Mouse (Mus musculus) brown adipose tissue, adult 24 weeks (tissue): Measurements from ENCODE around the gene Oxct2a. TPM values are rescaled to one million over a fixed set of nuclear protein-coding genes. Genes with fewer than 3 reads are reported as not detected.
"Not testable (repeated sequence)": the region's sequence is repeated elsewhere in the genome, so short reads cannot be mapped to it uniquely, and the experiment has no call there.

ENCODE experiments used
- H3K27ac ChIP-seq: fragments of 200-500 bp; replicated peaks from 2 replicates; pipeline ENCODE4 v1.5.1; 2012; ENCODE audit warnings: low read depth, mild to moderate bottlenecking, low read length
- H3K4me1 ChIP-seq: fragments of 200-500 bp; 2 replicates; pipeline ENCODE4 v1.6.1; 2012; ENCODE audit warnings: low read length, mixed read lengths; ENCODE audit not compliant: control insufficient read depth, insufficient read depth, insufficient read length
- H3K4me3 ChIP-seq: fragments of 200-500 bp; 2 replicates; pipeline ENCODE4 v1.5.1; 2012; ENCODE audit warnings: low read depth, mild to moderate bottlenecking, low read length, moderate library complexity; ENCODE audit not compliant: insufficient read depth
- polyA plus RNA-seq: library from polyadenylated mRNA; stranded (reverse); fragments of >200 nt; gene quantifications from 2 replicates; pipeline ENCODE4 v1.2.4, GENCODE M21; 2012; ENCODE audit not compliant: missing spikeins, insufficient read depth, insufficient read length

Oxct2a gene
- polyA plus RNA-seq, 1 experiment, result not detected

DNA sequence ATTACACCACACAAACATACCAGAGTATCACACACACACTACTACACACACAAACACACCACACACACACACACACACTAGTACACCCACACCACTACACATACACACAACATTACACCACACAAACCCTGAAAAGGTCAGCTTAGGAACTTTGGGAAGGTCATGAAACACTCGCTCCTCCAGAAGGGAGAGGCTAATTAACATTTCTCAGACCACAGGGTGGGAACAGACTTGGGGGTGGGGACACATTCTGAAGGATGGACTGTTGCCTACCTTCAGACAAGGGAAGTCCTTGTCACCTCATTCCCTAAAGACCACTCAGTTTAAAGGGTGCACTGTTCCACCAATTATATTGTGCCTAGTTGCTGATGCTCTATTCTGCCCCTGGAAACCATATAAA, 8.5 kb upstream of the Oxct2a start:
- not testable (repeated sequence) for H3K4me3 ChIP-seq, H3K27ac ChIP-seq, H3K4me1 ChIP-seq

DNA sequence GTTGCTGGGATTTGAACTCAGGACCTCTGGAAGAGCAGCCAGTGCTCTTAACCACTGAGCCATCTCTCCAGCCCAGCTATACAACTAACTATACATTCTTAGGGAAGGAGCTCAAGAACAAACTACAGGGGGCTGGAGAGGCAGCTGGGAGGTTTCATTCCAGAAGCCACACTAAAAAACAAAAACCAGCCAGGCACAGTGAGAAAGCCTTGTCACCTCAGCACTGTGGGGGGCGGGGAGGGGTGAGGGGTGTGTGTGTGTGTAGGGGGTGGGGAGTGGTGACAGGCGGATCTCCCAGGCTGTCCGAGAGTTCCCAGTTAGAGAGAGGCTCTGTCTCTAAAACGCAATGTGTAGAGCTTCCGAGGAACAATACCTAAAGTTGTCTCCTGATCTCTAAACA, 7.9 kb upstream of the Oxct2a start:
- H3K27ac ChIP-seq, result no peak overlapping the region
- no peak overlapping the region for H3K4me3 ChIP-seq
- no peaks in the 10 kb centered on the region for H3K4me1 ChIP-seq

DNA sequence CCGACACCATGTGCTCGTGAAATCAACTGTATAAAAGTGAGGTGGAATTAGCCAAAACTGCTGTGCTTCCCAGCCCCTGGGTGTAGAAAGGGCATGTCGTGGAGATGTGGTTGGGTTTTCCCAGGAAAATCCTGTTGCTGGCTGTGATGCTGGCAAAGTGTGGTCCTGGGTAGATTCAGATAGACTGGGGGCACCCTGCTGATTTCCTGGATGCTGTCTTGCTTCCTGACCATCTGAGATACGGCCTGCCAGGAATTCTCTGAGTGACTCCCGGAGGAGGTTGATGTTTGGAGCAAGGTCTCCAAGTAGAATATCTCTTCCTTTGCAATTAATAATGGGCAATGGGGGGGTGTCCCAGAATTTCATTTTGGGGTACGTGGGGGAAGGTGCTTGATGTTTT, 5.5 kb upstream of the Oxct2a start:
- H3K4me3 ChIP-seq, result no peak overlapping the region
- no peaks in the 10 kb centered on the region for H3K4me1 ChIP-seq
- no peak overlapping the region for H3K27ac ChIP-seq

DNA sequence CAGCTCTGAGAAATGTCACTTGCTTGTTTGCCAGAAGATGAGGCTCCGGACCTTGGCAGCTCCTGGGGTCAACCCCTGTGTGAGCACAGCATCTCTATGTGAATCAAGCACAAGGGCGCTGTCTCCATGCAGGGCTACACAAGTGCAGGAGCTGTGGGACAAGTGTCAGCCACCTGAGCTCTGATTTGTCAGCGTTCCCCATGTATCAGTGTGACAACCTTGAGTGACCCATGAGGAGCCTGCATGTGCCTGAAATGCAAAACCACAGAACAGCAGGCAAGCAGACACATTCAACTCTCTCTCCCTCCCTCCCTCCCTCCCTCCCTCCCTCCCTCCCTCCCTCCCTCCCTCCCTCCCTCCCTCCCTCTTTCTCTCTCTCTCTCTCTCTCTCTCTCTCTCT, 4.2 kb upstream of the Oxct2a start:
- Histone ChIP-seq H3K4me3 (no peak overlapping the region), H3K4me1 (no peaks in the 10 kb centered on the region), H3K27ac (no peak overlapping the region)

DNA sequence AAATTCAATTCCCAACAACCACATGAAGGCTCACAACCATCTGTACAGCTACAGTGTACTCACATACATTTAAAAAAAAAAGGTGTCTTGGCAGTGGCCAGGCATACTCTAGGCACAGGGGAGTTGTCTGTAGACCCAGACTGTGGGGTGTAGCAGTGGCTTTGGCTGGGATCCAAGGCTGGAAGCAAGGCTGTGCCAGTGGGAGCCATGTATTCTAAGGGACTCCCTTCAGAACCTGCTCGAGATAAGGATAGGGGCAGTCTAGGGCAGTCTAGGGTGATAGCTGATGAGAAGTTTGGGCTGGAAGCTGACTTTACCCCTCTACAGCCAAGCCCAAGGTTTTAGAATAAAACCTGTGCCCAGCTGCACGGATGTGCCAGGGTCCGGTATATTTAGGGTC, 2.7 kb upstream of the Oxct2a start:
- H3K4me1 ChIP-seq, result no peaks in the 10 kb centered on the region
- no peak overlapping the region for H3K27ac ChIP-seq
- H3K4me3 ChIP-seq, result no peak overlapping the region

DNA sequence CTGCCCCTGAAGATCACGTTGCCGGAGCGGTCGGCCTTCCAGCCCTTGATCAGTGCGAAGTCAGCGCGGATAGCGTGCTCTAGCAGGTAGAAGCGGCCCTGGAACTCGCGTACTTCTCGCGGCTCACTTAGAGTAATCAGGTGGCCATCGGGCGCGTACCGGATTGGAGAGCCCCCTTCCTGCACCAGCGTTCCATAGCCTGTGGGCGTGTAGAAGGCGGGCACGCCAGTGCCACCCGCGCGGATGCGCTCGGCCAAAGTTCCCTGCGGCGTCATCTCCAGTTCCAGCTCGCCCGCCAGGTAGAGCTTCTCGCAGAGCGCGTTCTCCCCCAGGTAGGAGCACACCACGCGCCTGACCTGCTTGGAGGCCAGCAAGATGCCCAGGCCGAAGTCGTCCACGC, 524 bp downstream of the Oxct2a start:
- not testable (repeated sequence) for H3K4me1 ChIP-seq, H3K4me3 ChIP-seq, H3K27ac ChIP-seq

DNA sequence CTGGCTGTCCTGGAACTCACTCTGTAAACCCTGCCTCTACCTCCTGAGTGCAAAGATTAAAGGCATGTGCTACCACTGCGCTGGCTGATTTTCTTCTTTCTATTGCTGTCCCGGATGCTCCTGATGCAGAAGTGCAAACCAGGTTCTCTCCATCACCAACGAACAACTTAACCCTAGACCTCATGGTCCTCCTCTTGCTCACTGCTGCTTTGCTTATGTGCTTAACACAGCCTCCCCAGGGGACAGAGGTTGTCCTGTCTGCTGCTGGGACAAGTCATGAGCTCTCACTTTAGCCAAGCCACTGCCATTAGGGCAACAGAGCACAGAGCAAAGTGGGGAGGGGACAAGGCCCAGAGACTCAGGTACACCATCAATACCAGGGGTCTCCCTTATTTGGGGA, 8.9 kb downstream of the Oxct2a start:
- H3K27ac ChIP-seq, result no peak overlapping the region
- no peaks in the 10 kb centered on the region for H3K4me1 ChIP-seq
- H3K4me3 ChIP-seq, result no peak overlapping the region

DNA sequence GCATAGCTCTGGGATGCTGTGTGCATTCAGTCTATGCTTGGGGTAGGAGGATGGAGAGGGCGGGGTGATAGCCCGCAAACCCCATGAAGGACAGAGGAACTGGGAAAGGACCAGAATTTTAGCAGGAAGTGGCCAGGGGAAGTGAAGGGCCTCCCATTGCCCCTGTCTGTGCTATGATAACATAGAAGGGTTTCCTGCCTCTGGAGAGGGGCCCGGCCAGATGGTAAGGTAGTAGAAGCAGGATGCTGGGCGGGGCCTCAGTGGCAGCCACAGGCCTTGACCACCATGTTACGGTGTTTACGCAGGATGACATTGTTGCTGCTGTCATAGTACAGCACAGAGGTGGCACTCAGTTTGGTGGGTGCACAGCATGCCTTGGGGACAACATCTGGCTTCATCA, 10.4 kb downstream of the Oxct2a start:
- no peak overlapping the region for H3K27ac ChIP-seq

DNA sequence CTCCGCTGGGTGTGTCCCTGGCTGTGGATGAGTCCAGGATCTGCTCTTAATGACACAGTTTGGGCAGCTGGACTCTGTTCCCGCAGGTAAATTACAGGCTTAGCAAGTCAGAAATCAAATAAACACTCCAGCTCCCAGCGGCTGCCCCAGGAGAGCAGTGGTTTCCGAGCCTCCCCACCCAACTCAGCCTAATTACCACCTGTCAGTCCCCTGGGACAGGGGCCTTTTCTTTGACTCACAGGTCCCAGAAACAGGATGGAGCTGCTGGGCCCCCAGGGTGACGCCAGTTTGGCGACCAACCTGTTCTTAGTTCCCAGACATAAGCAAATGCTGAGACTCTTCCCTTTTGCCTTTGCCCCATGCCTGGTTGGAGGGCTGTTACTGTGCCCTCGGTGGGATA, 11.6 kb downstream of the Oxct2a start:
- Histone ChIP-seq H3K4me3 (no peak overlapping the region), H3K27ac (no peak overlapping the region), H3K4me1 (no peaks in the 10 kb centered on the region)

More for the DNA sequence above, 10.4 kb downstream of the Oxct2a start:
- Histone ChIP-seq H3K4me3 (no peak overlapping the region), H3K4me1 (no peaks in the 10 kb centered on the region)

DNA sequence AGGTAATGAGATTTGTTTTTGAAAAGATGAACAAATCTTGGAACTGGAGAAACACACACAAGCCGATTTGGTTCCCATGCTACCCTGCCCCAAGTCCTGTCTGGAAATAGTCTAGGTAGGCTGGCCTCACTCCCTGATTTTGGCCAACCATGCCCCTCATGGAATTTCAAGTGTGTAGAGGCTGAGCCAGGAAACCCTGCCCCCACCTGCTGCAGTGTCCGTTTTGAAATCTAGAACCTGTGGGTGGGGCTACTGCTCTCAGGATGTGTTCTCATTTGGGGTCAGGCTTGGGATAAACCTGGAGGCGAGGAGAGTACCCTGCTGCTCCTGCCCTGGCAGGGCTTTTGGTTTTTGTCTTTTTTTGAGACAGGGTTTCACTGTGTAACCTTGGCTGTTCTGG, 15.1 kb downstream of the Oxct2a start:
- Histone ChIP-seq H3K4me1 (no peaks in the 10 kb centered on the region), H3K27ac (no peak overlapping the region), H3K4me3 (no peak overlapping the region)

DNA sequence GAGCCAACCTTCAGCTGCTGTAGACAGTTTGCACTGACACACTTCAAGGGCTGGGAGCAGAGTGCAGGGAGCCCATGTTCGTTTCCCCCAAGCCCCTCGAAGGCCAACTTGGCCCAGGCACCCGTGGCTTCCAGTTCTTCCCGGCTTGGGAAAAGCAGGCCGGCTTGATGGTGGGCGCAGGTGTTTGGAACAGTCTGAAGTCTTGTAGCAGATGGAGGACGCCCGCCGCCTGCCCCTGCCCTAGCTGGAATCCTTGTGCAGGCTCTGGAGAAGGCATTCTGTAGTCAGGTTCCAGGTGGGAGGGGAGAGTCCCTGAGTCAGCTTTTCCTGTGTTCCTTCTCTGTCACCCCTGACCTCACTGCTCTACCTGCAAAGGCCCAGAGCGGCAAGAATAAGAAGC, 16.4 kb downstream of the Oxct2a start:
- H3K4me1 ChIP-seq, result no peaks in the 10 kb centered on the region
- H3K27ac ChIP-seq, result no peak overlapping the region
- H3K4me3 ChIP-seq, result no peak overlapping the region

DNA sequence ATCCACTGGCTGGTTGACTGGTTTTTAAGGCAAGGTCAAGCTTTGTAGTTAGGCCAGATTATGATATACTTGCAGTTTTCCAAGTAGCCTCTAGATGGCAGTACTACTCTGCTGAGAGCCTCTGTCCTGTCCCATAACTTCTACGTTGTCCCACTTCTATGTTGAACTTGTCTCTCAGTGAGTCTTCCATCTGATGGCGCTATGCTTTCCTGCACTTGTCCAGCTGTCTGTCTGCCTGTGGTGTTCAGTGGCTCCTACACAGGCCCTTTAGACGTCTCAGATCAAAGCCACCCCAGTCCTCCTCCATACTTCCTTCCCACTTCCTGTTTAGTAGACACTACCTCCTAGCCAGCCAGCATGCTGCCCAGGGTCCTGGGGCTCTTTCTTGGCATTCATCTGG, 17.6 kb downstream of the Oxct2a start:
- Histone ChIP-seq H3K4me3 (no peak overlapping the region), H3K27ac (no peak overlapping the region), H3K4me1 (no peaks in the 10 kb centered on the region)

DNA sequence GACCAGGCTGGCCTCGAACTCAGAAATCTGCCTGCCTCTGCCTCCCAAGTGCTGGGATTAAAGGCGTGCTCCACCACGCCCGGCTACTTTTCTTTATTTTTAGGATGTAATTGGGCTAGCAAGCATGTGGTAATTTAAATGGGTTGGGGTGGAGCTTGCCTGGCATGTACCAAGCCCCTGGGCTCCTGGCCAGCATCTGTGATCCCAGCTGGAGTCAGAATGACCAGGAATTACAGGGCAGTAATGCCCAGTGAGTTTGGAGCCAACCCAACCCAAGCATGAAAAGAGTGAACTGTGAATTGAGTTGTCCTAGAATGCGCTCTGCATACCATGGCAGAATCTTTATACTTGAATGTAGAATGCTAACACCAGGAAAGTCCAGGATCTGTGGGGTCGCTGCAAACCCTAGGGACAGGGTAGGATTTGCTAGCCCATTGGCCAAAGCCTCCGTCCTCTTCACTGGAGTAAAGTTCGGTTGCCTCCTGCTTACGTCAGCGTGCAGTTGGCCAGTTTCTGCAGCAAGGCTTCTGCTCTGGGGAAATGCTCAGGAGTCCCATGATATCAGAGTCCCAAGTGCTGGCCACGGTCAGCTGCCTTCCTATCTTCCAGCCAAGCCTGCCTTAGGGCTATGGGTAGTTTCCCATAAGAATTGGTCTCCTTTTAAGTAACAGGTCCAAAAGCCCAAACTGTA, 24.3 kb downstream of the Oxct2a start:
- Histone ChIP-seq H3K4me1 (peaks cover 16% of the 10 kb centered on the region), H3K4me3 (no peak overlapping the region), H3K27ac (peak overlapping the region; percentile 77)

DNA sequence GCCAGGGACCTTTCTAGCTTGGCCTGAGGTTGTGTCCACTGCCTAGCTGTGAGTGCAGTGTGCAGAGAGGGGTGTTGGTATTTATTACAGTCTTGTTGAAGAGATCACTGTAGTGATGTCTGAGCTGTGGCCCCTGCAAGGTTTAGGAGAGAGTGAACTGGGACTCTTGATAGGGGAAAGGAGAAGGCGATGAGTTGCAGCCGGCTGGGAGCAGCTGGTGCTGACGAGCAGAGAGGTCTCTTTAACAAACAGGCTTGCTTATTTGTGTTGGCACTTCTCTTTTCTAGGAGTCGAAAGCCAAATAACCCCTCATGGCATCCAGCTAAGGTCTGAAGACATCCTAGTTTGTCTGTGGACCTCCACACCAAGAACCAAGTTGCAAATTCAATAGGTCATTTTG, 25.2 kb downstream of the Oxct2a start:
- Histone ChIP-seq H3K4me1 (peaks cover 16% of the 10 kb centered on the region), H3K27ac (no peak overlapping the region), H3K4me3 (no peak overlapping the region)

DNA sequence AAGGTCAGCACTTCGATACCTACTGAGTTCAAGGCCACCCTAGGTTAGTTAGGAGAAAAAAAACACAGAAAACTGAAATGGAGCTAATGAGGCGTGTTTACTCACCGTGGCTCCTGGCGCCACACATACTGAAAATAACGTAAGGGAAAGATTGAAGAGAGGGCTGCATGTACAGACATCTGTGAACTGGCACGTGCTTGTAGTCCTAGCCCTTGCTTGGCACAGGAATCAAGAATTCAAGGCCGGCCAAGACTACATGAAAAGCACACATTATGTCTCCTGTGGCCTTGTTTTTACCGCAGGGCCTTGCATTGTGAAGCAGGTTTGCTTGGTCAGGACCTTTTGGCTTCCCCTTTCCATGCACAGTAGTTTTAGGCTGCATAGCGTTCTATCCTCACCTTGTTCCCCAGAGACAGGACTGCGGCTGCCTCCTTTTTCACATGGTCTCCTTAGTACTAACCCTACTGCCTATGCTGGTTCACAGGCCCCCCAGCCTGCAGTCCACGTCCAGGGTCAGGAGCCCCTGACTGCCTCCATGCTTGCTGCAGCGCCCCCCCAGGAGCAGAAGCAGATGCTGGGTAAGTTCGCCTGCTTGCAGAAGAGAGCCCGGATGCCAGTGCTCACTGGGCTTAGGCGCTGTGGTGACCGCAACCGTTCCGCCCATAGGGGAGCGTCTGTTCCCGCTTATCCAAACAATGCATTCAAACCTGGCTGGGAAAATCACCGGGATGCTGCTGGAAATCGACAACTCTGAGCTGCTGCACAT, 26.1 kb downstream of the Oxct2a start:
- H3K27ac ChIP-seq, result no peak overlapping the region
- H3K4me3 ChIP-seq, result no peak overlapping the region
- H3K4me1 ChIP-seq, result peaks cover 16% of the 10 kb centered on the region

DNA sequence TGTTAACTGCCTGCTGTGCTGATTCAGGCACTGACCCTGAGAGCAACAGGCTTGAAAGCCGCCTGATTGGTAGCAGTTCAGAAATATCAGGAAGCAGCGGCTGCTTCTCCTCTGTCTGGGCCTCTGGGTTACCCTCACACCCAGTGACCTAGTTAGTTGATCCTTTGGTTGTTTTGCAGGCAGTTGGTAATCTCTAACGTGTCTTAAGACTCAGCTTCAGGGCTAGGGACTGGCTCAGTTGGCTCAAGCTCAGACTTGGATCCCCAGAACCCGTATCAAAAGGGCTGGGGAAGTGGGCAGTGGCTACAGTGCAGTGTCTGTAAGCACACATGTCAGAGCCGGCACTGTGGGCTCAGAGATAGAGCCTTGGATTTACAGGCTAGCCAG, 27.3 kb downstream of the Oxct2a start:
- Histone ChIP-seq H3K4me3 (no peak overlapping the region), H3K27ac (0 out of 2 replicates have a peak overlapping the region, but pooled peaks have one; percentile 8), H3K4me1 (peaks cover 16% of the 10 kb centered on the region)
